Mouse (Mus musculus): ENCODE results near the gene Phf13.

GRCm38 (mm10) chr4:152008622-152009075 lies 12.6 kb upstream of the Phf13 start, which contains the start of gene Klhl21:
- TF ChIP-seq CTCF (IDR thresholded peaks at IDR 0.05; ENCODE audit: low read depth, low read length), result no peak
- TF ChIP-seq POLR2A (IDR thresholded peaks at IDR 0.05; ENCODE audit: borderline replicate concordance, low read depth, low read length), result peak; percentile 72; the same call in 1 of the 2 replicates

All from bone marrow macrophage, adult 2 months (primary cell).